ENCODE assay signal across 19 mouse cellular contexts in genomic region chr8:110537849-110538248, GRCm38 (mm10).
DNase-seq lines count a peak whose midpoint lies in the region; ATAC-seq and TF ChIP-seq lines count a peak whose summit lies in the region.
"Had no signal": no experiment of that assay in that cellular context is flagged by ENCODE, and none has a peak within 500 bp of the region (broad histone marks: within the 10 kb centered on the region; RNA-seq: fewer than 3 reads in every experiment).

No protein-coding gene starts in this region.

- no peak overlapping the region for H3K4me3 ChIP-seq in layer of hippocampus, adult 2 months
- H3K4me3 ChIP-seq: erythroblast, embryonic 14.5 days; gastrocnemius, adult 2 months; heart, embryonic 15.5 days; hindbrain, embryonic 13.5 days; neural tube, embryonic 12.5 days had no signal

- peak; percentile 94 for ATAC-seq in cerebellum, adult (ENCODE audit: insufficient number of reproducible peaks, low FRiP score, low TSS enrichment)
- ATAC-seq: activated CD4-positive, CD25-positive, alpha-beta regulatory T cell, adult 4 months; intestine, postnatal 0 days; liver, postnatal 0 days; Patski had no signal

- H3K27ac ChIP-seq in layer of hippocampus, adult 2 months, result no peak overlapping the region
- H3K27ac ChIP-seq: gastrocnemius, adult 2 months; heart, embryonic 15.5 days; hindbrain, embryonic 13.5 days; neural tube, embryonic 12.5 days had no signal

- no peak for TF ChIP-seq CTCF in layer of hippocampus, adult 2 months (conservative IDR thresholded peaks at IDR 0.05)

- DNase-seq in layer of hippocampus, adult 11-12 months (ENCODE audit: low spot score), result peak; percentile 6
- DNase-seq in layer of hippocampus, adult 2 months (ENCODE audit: low spot score in 2 of 2), result no peak
- peak; percentile 96 for DNase-seq in brain, adult 2 months (ENCODE audit: low read depth, low spot score)
- peak; percentile 96 for DNase-seq in cerebellum, postnatal 10 days
- DNase-seq in lung, postnatal 14 days, result no peak
- no peak for DNase-seq in Muller cell, postnatal 12 days (ENCODE audit: inconsistent ontology term)
- DNase-seq: gastrocnemius, adult 2 months; heart, adult 18-20 months; liver; liver, postnatal 0 days; thymus, postnatal 4 days had no signal

Comparison
In these comparisons a context has a peak if more than half of its experiments do, and no peak if none do; other contexts are left out.
1. DNase-seq: peak in layer of hippocampus, adult 11-12 months (single experiment), brain, adult 2 months (single experiment) and cerebellum, postnatal 10 days (2 of 2); none in layer of hippocampus, adult 2 months (0 of 2), lung, postnatal 14 days (single experiment) and Muller cell, postnatal 12 days (single experiment).